Mouse (Mus musculus) liver, postnatal 0 days (tissue): ENCODE data around the gene Cd27.

Experiments
- CTCF ChIP-seq: sonication (generic); IDR thresholded peaks from 2 replicates; pipeline ENCODE4 v1.5.1; 2016; ENCODE audit warnings: antibody characterized with exemption, low read depth
- EP300 ChIP-seq: IDR thresholded peaks from 2 replicates; pipeline ENCODE4 v1.6.1; 2016; ENCODE audit warnings: antibody characterized with exemption, low read depth, mild to moderate bottlenecking

GRCm38 (mm10) chr6:125252285-125252684 lies 15.5 kb upstream of the Cd27 start:
- TF ChIP-seq EP300 (no peak), CTCF (no peak)
